Mouse (Mus musculus): ENCODE results near the gene Shisal1.

Shisal1 gene

GRCm38 (mm10) chr15:84366574-84366989 lies 80.3 kb downstream of the Shisal1 start:
- peak; percentile 58 for DNase-seq

DNA sequence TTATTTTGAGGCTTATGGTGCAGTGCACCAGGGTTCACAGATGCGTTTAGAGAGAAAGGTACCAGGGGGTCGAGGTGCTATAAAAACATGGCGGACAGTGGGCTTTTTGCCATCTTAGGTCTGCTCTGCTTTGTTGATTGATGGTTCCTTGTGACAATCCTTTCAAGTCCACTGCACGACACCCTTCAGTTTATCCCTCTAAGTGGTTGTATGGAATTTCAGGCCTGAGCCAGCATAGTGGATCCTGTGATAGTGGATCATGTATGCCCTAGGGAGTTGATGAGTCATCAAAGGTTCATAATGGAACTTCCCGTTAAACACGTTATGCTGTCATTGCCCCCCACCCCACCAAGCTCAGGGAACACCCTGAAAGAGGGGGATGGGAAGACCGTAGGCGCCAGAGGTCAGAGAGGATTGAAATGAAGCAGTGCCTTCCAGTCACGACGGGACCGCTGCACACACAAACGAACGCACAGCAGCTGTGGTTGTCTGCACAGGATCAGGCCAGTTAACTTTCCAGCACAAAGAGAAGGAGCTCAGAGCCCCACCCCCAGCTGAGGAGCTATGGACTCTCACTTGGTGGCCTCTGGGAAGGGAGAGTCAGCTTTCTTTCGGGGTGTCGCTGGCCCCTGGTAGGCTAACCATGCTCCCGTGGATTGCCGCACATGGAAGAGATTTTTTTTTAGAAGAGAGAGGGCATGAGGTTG lies 81.1 kb downstream of the Shisal1 start:
- no peak for DNase-seq

GRCm38 (mm10) chr15:84364746-84365145 lies 82.2 kb downstream of the Shisal1 start:
- no peak for DNase-seq

GRCm38 (mm10) chr15:84355081-84355480 lies 91.8 kb downstream of the Shisal1 start:
- DNase-seq, result no peak

- DNase-seq, result peak; percentile 39
Observed at GRCm38 (mm10) chr15:84351915-84352844, 94.7 kb downstream of the Shisal1 start.

GRCm38 (mm10) chr15:84351342-84351741 lies 95.6 kb downstream of the Shisal1 start:
- no peak for DNase-seq

- DNase-seq, result no peak
Observed at GRCm38 (mm10) chr15:84349915-84350738, 96.8 kb downstream of the Shisal1 start.

DNA sequence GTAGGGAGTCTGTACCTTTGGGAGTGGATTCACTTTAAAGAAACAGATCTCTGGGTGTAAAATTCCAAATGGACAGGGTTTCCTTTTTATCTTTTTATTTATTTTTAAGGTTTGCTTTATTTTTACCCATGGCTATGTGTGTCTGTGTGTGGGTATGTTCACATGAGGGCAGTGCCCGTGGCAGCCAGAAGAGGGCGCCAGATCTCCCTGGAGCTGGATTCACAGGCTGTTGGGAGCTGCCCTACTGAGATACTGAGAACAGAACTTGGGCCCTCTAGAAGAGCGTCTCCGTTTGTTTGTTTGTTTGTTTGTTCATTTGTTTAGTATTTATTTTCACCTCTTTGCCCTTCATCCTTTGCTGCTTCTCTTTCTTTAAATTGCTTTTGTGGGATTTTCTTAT lies 98.1 kb downstream of the Shisal1 start:
- DNase-seq, result no peak

DNA sequence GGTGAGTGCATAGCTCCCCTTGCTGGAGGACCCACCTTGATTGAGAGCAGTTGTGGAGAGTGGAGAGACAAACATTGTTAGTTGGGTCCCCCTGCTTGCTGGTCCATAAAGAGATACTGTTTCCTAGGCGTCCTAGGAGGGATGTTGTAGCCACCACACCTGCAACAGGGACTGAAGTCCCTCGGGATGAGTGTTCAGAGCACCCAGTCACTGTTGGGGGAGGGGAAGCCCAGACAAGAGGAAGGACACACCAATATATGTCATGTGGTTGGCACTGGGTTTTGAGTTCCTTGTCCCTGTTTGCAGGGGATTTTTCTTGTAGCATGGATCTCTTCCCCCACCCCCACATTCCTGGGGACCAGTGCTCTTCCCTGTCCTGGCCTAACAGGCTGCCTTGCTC lies 106.0 kb downstream of the Shisal1 start:
- no peak for DNase-seq

DNA sequence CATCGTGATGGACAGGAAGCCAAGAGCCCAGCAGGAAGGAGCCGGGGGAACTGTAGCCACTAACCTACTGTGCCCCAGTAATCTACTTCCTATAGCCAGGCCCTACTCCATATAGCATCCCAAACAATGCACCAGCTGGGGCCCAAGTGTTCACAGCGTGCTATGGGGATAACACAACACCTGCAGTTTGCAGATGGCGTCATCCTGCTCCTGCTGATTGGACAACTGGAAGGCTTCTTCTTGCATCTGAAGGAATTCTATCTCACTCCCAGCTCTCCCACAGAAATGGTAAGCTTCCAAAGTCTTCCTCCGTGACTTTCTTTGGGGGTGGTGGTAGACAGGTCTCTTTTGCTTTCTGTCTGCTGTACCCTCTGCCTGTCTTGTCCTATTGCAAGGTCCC lies 109.3 kb downstream of the Shisal1 start:
- DNase-seq, result peak; percentile 61

GRCm38 (mm10) chr15:84336281-84336817 lies 110.5 kb downstream of the Shisal1 start:
- peak; percentile 19 for DNase-seq

GRCm38 (mm10) chr15:84331066-84331612 lies 115.8 kb downstream of the Shisal1 start:
- DNase-seq, result no peak

DNA sequence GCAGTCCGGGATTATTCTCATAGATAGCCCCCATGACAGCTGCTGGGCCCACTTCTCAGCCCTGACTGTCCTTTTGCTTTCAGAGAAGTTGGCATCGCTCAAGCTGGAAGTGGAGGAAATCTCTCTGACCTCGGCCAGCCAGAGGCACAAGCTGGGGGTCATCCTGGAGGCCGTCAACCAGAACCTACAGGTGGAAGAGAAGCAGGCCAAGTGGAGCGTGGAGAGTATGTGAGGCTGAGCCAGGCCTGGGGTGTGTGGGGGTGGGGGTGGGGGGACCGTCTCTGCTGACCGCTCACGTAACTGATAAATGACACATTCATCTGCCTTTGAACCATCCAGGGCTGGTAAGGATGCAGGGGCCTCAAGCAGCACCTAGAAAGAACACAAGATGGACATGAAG lies 117.0 kb downstream of the Shisal1 start:
- no peak for DNase-seq

Data from right cerebral cortex, postnatal 25 days (tissue).